Mouse (Mus musculus): ENCODE results near the gene Ces3a. TPM values are rescaled to one million over a fixed set of nuclear protein-coding genes. Genes with fewer than 3 reads are reported as not detected.
"Not testable (repeated sequence)": the region's sequence is repeated elsewhere in the genome, so short reads cannot be mapped to it uniquely, and the experiment has no call there.

Gene Ces3a
- total RNA-seq (2021), result under 1 TPM in 1 of 2 experiments, not detected in 1; 0.57 TPM
- long read RNA-seq, experiment 1, result 0 reads
- long read RNA-seq, experiment 2, result 0 reads

GRCm38 (mm10) chr8:105048371-105048854, at the start of gene Ces3a:
TSS of gene Ces3a (plus strand) at chr8:105048601.
- DNase-seq (ENCODE audit: low spot score), result no peak

- DNase-seq (ENCODE audit: low spot score), result no peak
Observed at GRCm38 (mm10) chr8:104999183-104999582, 49.2 kb upstream of the Ces3a start.

- DNase-seq (ENCODE audit: low spot score), result no peak
Observed at GRCm38 (mm10) chr8:105000586-105000985, 47.8 kb upstream of the Ces3a start, which contains the start of gene Ces2h. TSS of gene Ces2h (plus strand) at chr8:105000853.

- no peak for DNase-seq (ENCODE audit: low spot score)
Observed at GRCm38 (mm10) chr8:105010000-105010399, 38.4 kb upstream of the Ces3a start.

DNA sequence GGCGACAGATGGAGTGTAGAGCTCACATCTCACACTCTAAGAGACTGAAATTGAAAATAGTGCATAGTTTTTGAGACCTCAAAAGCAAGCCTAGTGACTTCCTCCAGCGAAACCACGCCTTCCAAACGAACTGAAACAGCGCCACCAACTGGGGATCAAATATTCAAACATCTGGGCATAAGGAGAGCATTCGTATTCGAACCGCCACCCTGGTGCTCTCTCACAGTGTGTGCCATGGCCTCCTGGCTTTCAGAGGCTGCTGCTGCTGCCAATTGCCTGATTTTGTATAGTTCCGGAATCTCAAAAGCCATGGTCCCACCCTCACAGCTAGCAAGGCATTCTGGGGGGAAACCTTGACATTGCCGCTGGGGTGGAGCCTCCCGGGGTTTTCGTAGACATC, 37.3 kb upstream of the Ces3a start:
- DNase-seq (ENCODE audit: low spot score), result peak; percentile 28

- DNase-seq (ENCODE audit: low spot score), result no peak
Observed at GRCm38 (mm10) chr8:105014391-105014790, 34.0 kb upstream of the Ces3a start.

DNA sequence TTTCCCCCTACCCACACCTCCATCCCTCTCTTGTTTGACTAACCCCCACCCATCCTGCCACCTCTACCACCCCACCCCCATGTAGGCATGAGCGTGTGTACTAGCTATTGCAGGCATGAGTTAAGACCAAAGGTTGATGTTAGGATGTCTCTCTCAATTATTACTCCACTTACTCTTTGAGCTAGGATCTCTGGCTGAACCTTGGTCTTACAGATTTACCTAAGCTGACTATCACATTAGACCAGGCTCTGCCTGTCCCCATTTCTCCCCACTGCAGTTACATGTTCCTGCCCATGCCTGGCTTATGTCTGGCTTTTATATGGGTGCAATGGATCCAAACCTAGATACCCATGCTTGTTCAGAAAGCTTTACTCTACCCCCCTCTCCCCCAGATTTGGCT, 26.4 kb upstream of the Ces3a start:
- DNase-seq (ENCODE audit: low spot score), result no peak

- no peak for DNase-seq (ENCODE audit: low spot score)
Observed at GRCm38 (mm10) chr8:105023087-105023486, 25.3 kb upstream of the Ces3a start.

GRCm38 (mm10) chr8:105025050-105025449, 23.4 kb upstream of the Ces3a start:
- DNase-seq (ENCODE audit: low spot score), result no peak

GRCm38 (mm10) chr8:105043510-105043909, 4.9 kb upstream of the Ces3a start:
- DNase-seq (ENCODE audit: low spot score), result no peak

DNA sequence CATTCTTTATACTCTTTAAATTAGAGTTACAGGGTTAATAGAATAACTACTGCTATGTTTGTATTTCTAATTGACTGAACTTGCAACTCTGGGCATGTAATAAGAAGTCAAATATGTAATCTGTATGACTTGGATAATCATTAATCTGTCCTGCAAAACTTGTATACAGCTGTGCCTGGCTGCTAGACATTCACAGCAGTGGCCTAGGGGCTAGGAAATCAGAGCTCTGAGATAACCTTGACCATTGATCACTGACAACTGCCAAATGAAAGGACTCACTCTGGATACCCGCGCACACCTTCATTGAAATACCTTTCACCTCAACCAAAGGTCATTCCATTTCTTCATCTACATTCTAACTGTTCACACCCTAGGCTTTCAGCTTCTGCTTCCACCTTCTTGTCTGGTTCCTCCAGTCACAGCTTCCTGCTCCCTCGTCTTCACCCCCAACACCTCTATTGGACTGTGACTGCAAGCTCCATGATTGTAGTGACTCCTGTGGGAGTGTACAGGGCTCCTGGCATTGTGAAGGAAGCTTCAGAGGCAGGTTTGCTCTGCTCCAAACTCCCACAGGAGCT, 2.5 kb upstream of the Ces3a start:
- DNase-seq (ENCODE audit: low spot score), result no peak

DNA sequence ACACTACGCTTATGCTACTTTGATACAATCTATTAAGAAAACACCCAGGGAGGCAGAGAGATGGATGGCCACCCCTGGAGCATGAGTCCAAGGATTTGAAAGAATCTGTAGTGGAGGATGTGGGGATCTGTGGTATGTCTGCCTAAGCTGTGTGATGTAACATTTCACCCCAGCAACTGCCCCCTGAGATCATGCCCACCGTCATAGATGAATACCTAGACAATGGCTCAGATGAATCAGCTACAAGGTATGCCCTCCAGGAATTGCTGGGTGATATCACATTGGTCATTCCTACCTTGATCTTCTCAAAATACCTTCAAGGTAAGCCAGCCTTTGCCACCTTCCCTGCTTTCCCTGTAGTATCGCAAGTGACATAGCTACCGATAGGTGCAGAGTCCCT, 7.8 kb downstream of the Ces3a start:
- no peak for DNase-seq (ENCODE audit: low spot score)

DNA sequence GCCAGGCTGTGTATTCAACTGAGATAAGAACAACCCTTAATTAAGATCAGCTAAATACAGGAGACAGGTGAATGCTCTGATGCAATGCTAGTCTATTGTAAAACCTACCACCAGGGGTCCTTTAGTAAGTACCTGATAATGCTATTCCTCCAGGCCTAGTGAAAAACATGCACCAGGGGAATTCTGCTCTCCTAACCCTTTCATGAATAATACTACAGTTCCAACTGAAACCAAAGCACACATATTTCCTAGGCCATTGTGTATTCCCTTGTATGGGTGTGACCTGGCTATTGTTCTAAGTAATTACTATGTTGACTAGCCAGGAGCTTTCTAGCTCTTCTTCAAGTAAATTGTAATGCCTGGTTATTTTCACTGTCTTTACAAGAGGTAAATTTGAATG, 11.7 kb downstream of the Ces3a start:
- DNase-seq (ENCODE audit: low spot score), result no peak

GRCm38 (mm10) chr8:105066761-105067160, 18.4 kb downstream of the Ces3a start:
- peak; percentile 7 for DNase-seq (ENCODE audit: low spot score)

DNA sequence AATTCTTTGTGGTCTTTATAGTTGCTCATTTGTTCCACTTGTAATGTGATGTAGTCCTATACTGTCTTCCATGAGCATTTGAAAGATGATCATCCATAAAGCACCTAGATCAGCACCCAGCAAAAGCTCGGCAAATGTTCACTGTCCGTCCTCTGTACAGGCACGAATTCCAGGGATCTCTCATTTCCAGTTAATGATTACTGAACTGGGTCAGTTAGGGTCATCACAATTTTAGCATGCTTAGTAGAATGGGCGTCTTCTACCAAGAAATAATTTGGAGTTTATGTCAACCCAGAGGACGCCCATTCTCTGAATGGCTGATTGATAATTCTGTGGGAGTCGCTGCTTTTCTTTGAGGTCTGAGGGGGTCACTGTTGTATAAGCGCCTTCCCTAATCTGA, 19.5 kb downstream of the Ces3a start:
- not testable (repeated sequence) for DNase-seq (ENCODE audit: low spot score)

DNA sequence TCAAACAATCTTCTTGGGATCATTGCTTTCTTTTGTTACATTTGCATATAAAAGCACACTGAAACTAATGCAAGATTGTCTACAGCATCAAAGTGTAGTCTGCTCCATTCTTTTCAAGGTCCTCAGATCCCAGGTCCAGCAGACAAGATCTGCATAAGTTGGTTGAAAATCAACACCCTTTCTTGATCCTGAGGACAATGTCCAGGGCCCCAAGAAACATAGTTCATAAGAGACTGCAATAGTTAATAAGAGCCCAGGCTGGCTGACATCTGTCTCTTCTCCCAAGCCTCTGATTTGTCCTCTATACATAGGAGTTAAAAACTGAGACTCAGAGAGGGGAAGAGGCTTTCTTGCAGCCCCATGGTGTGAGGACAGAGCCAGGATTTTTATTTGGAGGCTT, 20.6 kb downstream of the Ces3a start:
- no peak for DNase-seq (ENCODE audit: low spot score)

GRCm38 (mm10) chr8:105076601-105077000, 28.2 kb downstream of the Ces3a start:
- DNase-seq (ENCODE audit: low spot score), result no peak

DNA sequence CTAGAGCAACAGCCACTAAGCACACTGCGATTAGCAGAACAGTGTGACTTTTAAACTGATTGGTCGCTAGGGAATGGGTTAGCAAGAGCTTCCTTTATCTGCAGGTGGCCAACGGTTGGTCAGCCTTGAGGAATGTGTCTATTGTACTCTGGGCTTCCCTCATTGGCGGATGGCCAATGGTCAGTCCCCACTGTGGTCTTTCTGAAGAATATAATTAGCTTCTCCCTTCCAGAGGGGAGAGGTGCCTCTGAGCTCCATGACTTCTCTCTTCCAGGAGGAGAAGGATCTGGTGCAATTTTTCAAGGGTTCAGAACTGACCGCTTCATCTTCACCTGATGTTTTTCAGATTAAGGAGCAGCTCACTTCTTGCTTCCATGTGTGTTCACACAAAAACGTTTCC, 28.7 kb downstream of the Ces3a start:
- no peak for DNase-seq (ENCODE audit: low spot score)

DNA sequence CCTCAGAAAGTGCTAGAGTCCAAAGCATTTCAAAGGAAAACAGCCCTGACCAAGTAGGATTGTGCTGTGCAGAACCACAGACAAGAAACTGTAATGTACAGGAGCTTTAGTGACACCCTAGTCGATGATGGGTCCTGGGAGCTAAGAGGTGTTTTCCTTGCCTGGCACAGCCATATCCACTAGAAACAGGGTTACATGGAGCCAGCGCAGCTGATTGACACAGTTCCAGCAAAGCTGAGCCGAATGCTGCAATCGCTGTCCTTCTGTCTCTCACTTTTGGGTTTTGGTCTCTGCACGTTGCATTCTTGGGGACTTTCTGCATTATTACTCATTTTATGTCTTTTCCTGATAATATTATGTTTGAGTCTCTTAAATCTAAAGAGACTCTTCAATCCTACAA, 30.2 kb downstream of the Ces3a start:
- DNase-seq (ENCODE audit: low spot score), result no peak

DNA sequence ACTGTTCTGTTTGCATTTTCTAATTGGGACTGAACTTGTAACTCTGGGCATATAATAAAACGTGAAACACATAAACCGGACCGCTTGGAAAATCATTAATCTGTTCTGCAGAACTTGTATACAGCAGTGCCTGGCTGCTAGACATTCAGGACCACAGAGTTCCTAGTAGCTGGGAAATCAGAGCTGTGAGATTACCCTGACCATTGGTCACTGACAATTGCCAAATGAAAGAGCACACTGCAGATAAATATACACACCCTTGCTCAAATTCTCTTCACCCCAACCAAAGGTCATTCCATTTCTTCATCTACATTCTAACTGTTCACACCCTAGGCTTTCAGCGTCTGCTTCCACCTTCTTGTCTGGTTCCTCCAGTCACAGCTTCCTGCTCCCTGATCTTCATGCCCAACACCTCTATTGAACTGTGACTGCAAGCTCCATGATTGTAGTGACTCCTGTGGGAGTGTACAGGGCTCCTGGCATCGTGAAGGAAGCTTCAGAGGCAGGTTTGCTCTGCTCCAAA, 32.5 kb downstream of the Ces3a start:
- no peak for DNase-seq (ENCODE audit: low spot score)

DNA sequence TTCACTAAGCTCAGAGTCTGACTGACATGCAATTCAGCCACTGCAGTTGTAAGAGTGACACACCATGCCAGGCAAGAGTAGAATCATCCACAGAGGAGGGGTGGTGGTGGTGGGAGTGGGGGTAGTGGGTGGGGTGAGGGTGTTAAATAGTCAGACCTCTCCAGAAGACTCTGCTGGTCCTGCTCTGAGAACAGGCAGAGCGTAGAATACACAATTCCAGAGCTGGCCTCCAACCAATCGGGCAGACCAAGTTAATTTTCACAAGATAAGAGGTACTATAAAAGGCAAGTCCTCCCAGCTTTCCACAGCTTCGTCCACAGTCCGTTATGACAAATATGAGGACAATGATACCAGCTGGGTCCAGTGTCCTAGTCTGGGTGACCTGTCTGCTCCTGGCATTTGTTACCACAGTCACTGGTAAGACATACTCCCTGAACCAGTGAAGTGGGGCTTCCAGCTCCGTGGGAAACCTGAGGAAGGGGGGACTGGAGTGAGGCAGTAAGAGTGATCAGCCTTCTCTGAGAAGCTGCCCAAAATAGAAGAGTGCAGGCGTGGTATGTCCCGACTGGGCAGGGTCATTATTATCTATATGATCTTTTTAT, 35.1 kb downstream of the Ces3a start, which contains the start of gene Ces3b:
Gene Ces3b (plus strand): TSS at position 305 of the 602 bp plus-strand sequence.
- DNase-seq (ENCODE audit: low spot score), result no peak

- DNase-seq (ENCODE audit: low spot score), result not testable (repeated sequence)
Observed at GRCm38 (mm10) chr8:105088166-105088565, 39.8 kb downstream of the Ces3a start.

GRCm38 (mm10) chr8:105088581-105088980, 40.2 kb downstream of the Ces3a start:
- DNase-seq (ENCODE audit: low spot score), result no peak

All from gastrocnemius, adult 18-20 months (tissue).